Mouse (Mus musculus): ENCODE data around the gene Bcl2l12.

DNA sequence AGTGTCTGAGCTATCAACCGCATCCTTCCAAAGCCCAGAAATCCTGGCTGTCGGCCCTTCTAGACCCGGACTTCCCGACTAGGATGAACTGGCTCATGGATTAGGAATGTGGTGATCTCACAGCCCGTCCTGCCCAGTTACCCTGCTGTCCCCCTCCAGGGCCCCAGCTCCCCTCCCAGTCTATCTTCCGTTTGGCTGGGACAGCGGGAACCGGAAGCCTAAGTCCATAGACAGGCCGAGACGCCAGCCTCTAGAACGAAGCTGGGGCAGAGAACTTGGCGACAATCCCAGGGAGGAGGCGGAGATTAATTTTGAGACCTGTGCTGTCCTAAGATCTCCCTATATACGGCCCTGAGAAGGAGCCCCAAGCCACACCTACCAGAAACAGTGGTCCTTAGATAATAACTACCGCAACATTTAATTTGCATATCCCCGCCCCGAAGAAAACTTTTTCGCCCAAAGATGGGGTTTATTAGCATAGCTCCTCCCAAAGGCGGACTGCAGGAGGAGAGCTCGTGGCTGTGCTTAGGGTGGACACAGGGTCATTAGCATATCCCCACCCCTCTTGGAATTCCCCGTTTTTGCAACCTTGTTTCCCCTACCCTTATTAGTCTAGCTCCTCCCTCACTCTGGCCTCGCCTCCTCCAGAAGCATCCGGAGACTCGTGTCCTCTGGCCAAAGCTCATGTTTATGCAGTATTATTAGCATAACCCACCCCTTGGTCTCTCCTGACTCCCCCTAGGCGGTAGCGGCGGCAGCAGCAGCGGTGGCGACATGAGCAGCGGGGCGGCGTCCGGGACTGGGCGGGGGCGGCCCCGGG lies 18.9 kb upstream of the Bcl2l12 start, which contains the start of gene Rras:
- TF ChIP-seq EP300 (optimal IDR thresholded peaks at IDR 0.05) (no peak), CTCF (IDR thresholded peaks at IDR 0.05; ENCODE audit: low read depth) (peak; percentile 41)
